In genomic region chr17:36855484-36855883, GRCm38 (mm10) we compare ENCODE assay signal across 35 mouse cellular contexts. TPM values are rescaled to one million over a fixed set of nuclear protein-coding genes. Genes with fewer than 3 reads are reported as not detected.
DNase-seq lines count a peak whose midpoint lies in the region; ATAC-seq lines count a peak whose summit lies in the region.
"Had no signal": no experiment of that assay in that cellular context is flagged by ENCODE, and none has a peak within 500 bp of the region (broad histone marks: within the 10 kb centered on the region; RNA-seq: fewer than 3 reads in every experiment).

No protein-coding gene starts in this region.

- H3K27me3 ChIP-seq in liver, embryonic 12.5 days (replicated peaks) = no peaks in the 10 kb centered on the region; the same call in none of the 2 replicates
- H3K27me3 ChIP-seq: embryonic facial prominence, embryonic 13.5 days; heart, embryonic 12.5 days; heart, embryonic 15.5 days had no signal

- peaks cover 70% of the 10 kb centered on the region for H3K36me3 ChIP-seq in liver, embryonic 12.5 days

- H3K4me1 ChIP-seq in liver, embryonic 12.5 days = peaks cover 19% of the 10 kb centered on the region
- H3K4me1 ChIP-seq: embryonic facial prominence, embryonic 10.5 days; embryonic facial prominence, embryonic 13.5 days had no signal

- no peak overlapping the region for H3K9ac ChIP-seq in liver, embryonic 12.5 days
- H3K9ac ChIP-seq: embryonic facial prominence, embryonic 13.5 days; forebrain, postnatal 0 days; heart, embryonic 12.5 days; heart, embryonic 15.5 days; hindbrain, embryonic 14.5 days had no signal

- peak; percentile 32 for DNase-seq in liver
- no peak for DNase-seq in cerebellum, postnatal 10 days
- no peak for DNase-seq in left cerebral cortex, adult 8-10 months (ENCODE audit: low spot score in 2 of 2)
- DNase-seq: adrenal gland, adult 2 months; cerebellum, adult 11 months; cerebellum, adult 2 months; cerebellum, adult 9-11 months; cerebellum, postnatal 36 days; embryo, embryonic 11 days; forebrain, postnatal 0 days; gastrocnemius, adult 2 months; gastrocnemius, postnatal 14 days; heart, adult 18-20 months; heart, postnatal 10 days; heart, postnatal 4 days had no signal

- 78% methylated on average over 3 of the region's 3 CpGs for WGBS in liver, embryonic 12.5 days (ENCODE audit: insufficient replicate concordance)

- H3K9me3 ChIP-seq in liver, embryonic 12.5 days (replicated peaks) = no peaks in the 10 kb centered on the region
- H3K9me3 ChIP-seq: embryonic facial prominence, embryonic 10.5 days; embryonic facial prominence, embryonic 13.5 days; heart, embryonic 12.5 days; heart, embryonic 15.5 days had no signal

- no peak overlapping the region for H3K4me3 ChIP-seq in liver, embryonic 12.5 days
- H3K4me3 ChIP-seq: embryonic facial prominence, embryonic 10.5 days; embryonic facial prominence, embryonic 13.5 days; gastrocnemius, adult 2 months; heart, embryonic 12.5 days; heart, embryonic 15.5 days had no signal

- ATAC-seq in liver, embryonic 12.5 days = no peak
- peak; percentile 62; the same call in 1 of the 2 replicates for ATAC-seq in erythroblast, adult 5-6 weeks (replicated peaks; ENCODE audit: low FRiP score, poor library complexity, severe bottlenecking)
- peak; percentile 56; the same call in 1 of the 2 replicates for ATAC-seq in erythroid progenitor cell, adult 5-6 weeks (replicated peaks; ENCODE audit: low FRiP score, poor library complexity, severe bottlenecking)
- ATAC-seq: CD4-positive, CD25-positive, alpha-beta regulatory T cell, adult 4 months; forebrain, embryonic 14.5 days; forebrain, postnatal 0 days; hindbrain, postnatal 0 days had no signal

- no peak overlapping the region for H3K27ac ChIP-seq in liver, embryonic 12.5 days
- H3K27ac ChIP-seq: embryonic facial prominence, embryonic 10.5 days; embryonic facial prominence, embryonic 13.5 days; gastrocnemius, adult 2 months; heart, embryonic 15.5 days; hindbrain, embryonic 14.5 days; hindbrain, postnatal 0 days had no signal

- no peak overlapping the region for H3K4me2 ChIP-seq in liver, embryonic 12.5 days
- H3K4me2 ChIP-seq: embryonic facial prominence, embryonic 13.5 days; heart, embryonic 12.5 days; heart, embryonic 15.5 days; hindbrain, embryonic 14.5 days had no signal

RNA-seq across cellular contexts. Expression of gene Trim15, which starts 11.5 kb away (rescaled TPM):
- 0.38 and 0.43 TPM in 2 replicates for polyA plus RNA-seq in liver, embryonic 12.5 days (2016; fragmentation: Nextera tagmentation; extraction: Ambion mirVana)
- not detected in 2 replicates for total RNA-seq in erythroblast, adult 5-6 weeks (2015; ENCODE audit: low replicate concordance)
- 0.70 and 2.5 TPM in 2 replicates for total RNA-seq in erythroblast, adult 5-6 weeks (2017; ENCODE audit: low replicate concordance)
- 2.2 TPM in 1 of 2 replicates, not detected in the other for total RNA-seq in erythroid progenitor cell, adult 5-6 weeks (2015; ENCODE audit: low replicate concordance)
- total RNA-seq in erythroid progenitor cell, adult 5-6 weeks (2017; ENCODE audit: low replicate concordance) = 0.51 and 1.4 TPM in 2 replicates
- total RNA-seq in left cerebral cortex, adult 8-10 months (2022) = under 1 TPM in 1 of 4 experiments, not detected in 3; 0.19 TPM
- total RNA-seq: adrenal gland, adult 2 months; adrenal gland, postnatal 14 days; adrenal gland, postnatal 4 days; gastrocnemius, adult 2 months; gastrocnemius, postnatal 14 days; gastrocnemius, postnatal 4 days; heart, adult 18-20 months; heart, postnatal 10 days; heart, postnatal 4 days; hindbrain, postnatal 0 days; MEL had no signal
- polyA plus RNA-seq: adrenal gland, adult 2 months; cortical plate, adult 2 months had no signal

RNA-seq across cellular contexts. Expression of gene Trim10, which starts 13.9 kb away (rescaled TPM):
- 227 and 235 TPM in 2 replicates for polyA plus RNA-seq in liver, embryonic 12.5 days (2016; fragmentation: Nextera tagmentation; extraction: Ambion mirVana)
- 592 TPM in 2 replicates for total RNA-seq in erythroblast, adult 5-6 weeks (2015; ENCODE audit: low replicate concordance)
- total RNA-seq in erythroblast, adult 5-6 weeks (2017; ENCODE audit: low replicate concordance) = 1,227 and 1,601 TPM in 2 replicates
- total RNA-seq in erythroid progenitor cell, adult 5-6 weeks (2015; ENCODE audit: low replicate concordance) = 270 and 287 TPM in 2 replicates
- total RNA-seq in erythroid progenitor cell, adult 5-6 weeks (2017; ENCODE audit: low replicate concordance) = 428 and 543 TPM in 2 replicates
- not detected for total RNA-seq in left cerebral cortex, adult 8-10 months (2022)
- total RNA-seq: forebrain, postnatal 0 days; gastrocnemius, adult 2 months; gastrocnemius, postnatal 14 days; hindbrain, postnatal 0 days had no signal
- polyA plus RNA-seq: C2C12; cortical plate, adult 2 months had no signal

RNA-seq across cellular contexts. Expression of gene Trim26, which starts 18.6 kb away (rescaled TPM):
- 14.4 and 16.2 TPM in 2 replicates for polyA plus RNA-seq in liver, embryonic 12.5 days (2016; fragmentation: Nextera tagmentation; extraction: Ambion mirVana)
- 88.8 and 93.2 TPM in 2 replicates for total RNA-seq in erythroblast, adult 5-6 weeks (2015; ENCODE audit: low replicate concordance)
- total RNA-seq in erythroblast, adult 5-6 weeks (2017; ENCODE audit: low replicate concordance) = 63.6 and 65.4 TPM in 2 replicates
- 41.8 and 46.5 TPM in 2 replicates for total RNA-seq in erythroid progenitor cell, adult 5-6 weeks (2015; ENCODE audit: low replicate concordance)
- total RNA-seq in erythroid progenitor cell, adult 5-6 weeks (2017; ENCODE audit: low replicate concordance) = 13.9 and 15.8 TPM in 2 replicates
- 10 to 100 TPM; 23.1 to 26.2 (median 24.2) TPM for total RNA-seq in left cerebral cortex, adult 8-10 months (2022)

RNA-seq across cellular contexts. Expression of gene Trim40, which starts 34.4 kb away (rescaled TPM):
- not detected in 2 replicates for polyA plus RNA-seq in liver, embryonic 12.5 days (2016; fragmentation: Nextera tagmentation; extraction: Ambion mirVana)
- not detected in 2 replicates for total RNA-seq in erythroblast, adult 5-6 weeks (2015; ENCODE audit: low replicate concordance)
- total RNA-seq in erythroblast, adult 5-6 weeks (2017; ENCODE audit: low replicate concordance) = not detected in 2 replicates
- total RNA-seq in erythroid progenitor cell, adult 5-6 weeks (2015; ENCODE audit: low replicate concordance) = not detected in 2 replicates
- 1.8 TPM in 1 of 2 replicates, not detected in the other for total RNA-seq in erythroid progenitor cell, adult 5-6 weeks (2017; ENCODE audit: low replicate concordance)
- under 1 TPM in 1 of 4 experiments, not detected in 3; 0.24 TPM for total RNA-seq in left cerebral cortex, adult 8-10 months (2022)
- total RNA-seq: adrenal gland, postnatal 14 days; gastrocnemius, adult 2 months; gastrocnemius, postnatal 14 days; gastrocnemius, postnatal 4 days; heart, adult 18-20 months; heart, postnatal 10 days; heart, postnatal 4 days; hindbrain, postnatal 0 days had no signal
- polyA plus RNA-seq: C2C12; CD4-positive, CD25-positive, alpha-beta regulatory T cell, adult 4 months; embryonic facial prominence, embryonic 10.5 days; embryonic facial prominence, embryonic 13.5 days; forebrain, embryonic 11.5 days; forebrain, embryonic 14.5 days; heart, embryonic 12.5 days; heart, embryonic 15.5 days; hindbrain, embryonic 11.5 days; hindbrain, embryonic 14.5 days; hindbrain, postnatal 0 days had no signal

RNA-seq across cellular contexts. Expression of gene Trim31, which starts 42.4 kb away (rescaled TPM):
- not detected in 2 replicates for polyA plus RNA-seq in liver, embryonic 12.5 days (2016; fragmentation: Nextera tagmentation; extraction: Ambion mirVana)
- total RNA-seq in erythroblast, adult 5-6 weeks (2015; ENCODE audit: low replicate concordance) = not detected in 2 replicates
- not detected in 2 replicates for total RNA-seq in erythroblast, adult 5-6 weeks (2017; ENCODE audit: low replicate concordance)
- not detected in 2 replicates for total RNA-seq in erythroid progenitor cell, adult 5-6 weeks (2015; ENCODE audit: low replicate concordance)
- not detected in 2 replicates for total RNA-seq in erythroid progenitor cell, adult 5-6 weeks (2017; ENCODE audit: low replicate concordance)
- not detected for total RNA-seq in left cerebral cortex, adult 8-10 months (2022)
- total RNA-seq: adrenal gland, adult 2 months; adrenal gland, postnatal 14 days; adrenal gland, postnatal 4 days; forebrain, postnatal 0 days; gastrocnemius, adult 2 months; gastrocnemius, postnatal 14 days; gastrocnemius, postnatal 4 days; heart, adult 18-20 months; heart, postnatal 10 days; heart, postnatal 4 days; hindbrain, postnatal 0 days; MEL had no signal
- polyA plus RNA-seq: adrenal gland, adult 2 months; C2C12; CD4-positive, CD25-positive, alpha-beta regulatory T cell, adult 4 months; cerebellum, adult 2 months; cortical plate, adult 2 months; embryonic facial prominence, embryonic 10.5 days; embryonic facial prominence, embryonic 13.5 days; forebrain, embryonic 11.5 days; forebrain, embryonic 14.5 days; frontal cortex, adult 2 months; heart, embryonic 12.5 days; heart, embryonic 15.5 days; hindbrain, embryonic 11.5 days; hindbrain, embryonic 14.5 days; hindbrain, postnatal 0 days had no signal

Comparison
In these comparisons a context has a peak if more than half of its experiments do, and no peak if none do; other contexts are left out.
1. RNA of gene Trim10, which starts 13.9 kb away (total RNA-seq): 592 to 1,601 TPM in erythroblast, adult 5-6 weeks and 270 to 543 TPM in erythroid progenitor cell, adult 5-6 weeks; not detected in left cerebral cortex, adult 8-10 months; every median in the first group is over 100 times any median in the second.